Mouse (Mus musculus) liver, adult 10 weeks (tissue): ENCODE results near the gene 4833420G17Rik. TPM values are rescaled to one million over a fixed set of nuclear protein-coding genes. Genes with fewer than 3 reads are reported as not detected.

Source experiments
- polyA plus RNA-seq: library from polyadenylated mRNA; stranded (reverse); fragments of 350-450 nt; fragmentation: Illumina TruSeq; extraction: RNeasy Lipid Tissue Mini Kit (QIAGEN cat#74804); gene quantifications from one replicate; pipeline ENCODE4 v1.2.3, GENCODE M21; 2014; ENCODE audit warnings: low read depth, low replicate concordance

The 4833420G17Rik gene
- 25.4 TPM for polyA plus RNA-seq

GRCm38 (mm10) chr13:119462596-119463560 is at the start of gene 4833420G17Rik:
4833420G17Rik (plus strand) TSS chr13:119462768.

GRCm38 (mm10) chr13:119487880-119488580 is 25.5 kb downstream of the 4833420G17Rik start, which contains the start of the genes Tmem267 and 3110070M22Rik:
Tmem267 (plus strand) TSS chr13:119488039.
3110070M22Rik (minus strand) TSS chr13:119488383.

Other genes starting within 250 kb of the 4833420G17Rik start
- gene Paip1, start 34.2 kb upstream of the 4833420G17Rik start, polyA plus RNA-seq, result 175 TPM
- gene Tmem267, start 25.3 kb downstream of the 4833420G17Rik start, polyA plus RNA-seq, result 11.4 TPM
- gene 3110070M22Rik, start 25.6 kb downstream of the 4833420G17Rik start, polyA plus RNA-seq, result 0.61 TPM
- gene Ccl28, start 161.1 kb downstream of the 4833420G17Rik start, polyA plus RNA-seq, result 0.19 TPM
- gene Hmgcs1, start 227.6 kb downstream of the 4833420G17Rik start, polyA plus RNA-seq, result 895 TPM